Mouse (Mus musculus) hindlimb bud, embryonic 11.5 days (tissue): ENCODE results near the gene Snd1.

Experiments used
- DNase-seq: peaks from one replicate; pipeline ENCODE4 v3.0.0-alpha.2; 2012; ENCODE audit warnings: low read depth, low spot score; ENCODE audit errors: extremely low spot score

The Snd1 gene

GRCm38 (mm10) chr6:28474839-28475238 lies at the start of gene Snd1:
TSS of gene Snd1 (plus strand) at chr6:28475139.
- no peak for DNase-seq

- DNase-seq = no peak
These were observed 47.7 kb upstream of the Snd1 start, which contains the start of gene Fscn3 for GRCm38 (mm10) chr6:28427096-28427839. TSS of gene Fscn3 (plus strand) at chr6:28427789.

DNA sequence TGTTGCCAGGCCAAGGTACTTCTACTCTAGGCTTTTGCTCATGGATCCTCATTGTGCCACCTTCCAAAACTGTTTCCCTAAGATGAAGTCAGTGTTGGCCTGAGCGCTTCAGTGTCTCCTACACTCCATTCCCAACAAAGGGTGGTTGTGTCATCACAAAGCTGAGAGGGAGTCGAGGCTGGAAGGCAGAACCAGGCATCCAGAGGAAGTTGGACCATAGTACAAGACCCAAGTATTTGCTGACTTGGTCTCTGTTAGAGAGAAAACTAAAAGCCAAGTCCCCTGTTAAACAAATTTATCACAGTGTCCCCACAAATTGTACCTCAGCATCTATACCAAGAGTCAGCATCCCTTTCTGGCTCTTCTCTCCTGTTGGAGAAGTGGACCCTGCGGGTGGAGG lies 46.6 kb upstream of the Snd1 start, which contains the start of gene Gcc1:
Gene Gcc1 (minus strand): TSS at position 101 of the 400 bp plus-strand sequence.
- DNase-seq = no peak

DNA sequence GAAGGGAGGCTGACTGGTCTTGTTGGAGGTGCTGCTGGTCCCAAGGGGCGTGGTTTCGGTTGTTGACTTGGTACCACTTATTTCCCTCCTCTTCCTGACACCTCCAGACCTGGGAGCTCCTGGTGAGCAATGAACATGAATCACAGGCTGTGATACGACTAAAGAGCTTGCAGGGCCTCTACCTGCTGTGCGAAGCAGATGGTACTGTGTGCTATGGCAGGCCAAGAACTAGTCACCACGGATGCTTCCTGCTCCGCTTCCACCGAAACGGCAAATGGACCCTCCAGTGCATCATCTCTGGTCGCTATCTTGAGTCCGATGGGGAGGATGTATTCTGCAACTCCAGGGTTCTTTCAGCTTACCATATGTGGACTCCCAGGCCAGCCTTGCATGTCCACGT lies 45.1 kb upstream of the Snd1 start:
- no peak for DNase-seq

DNA sequence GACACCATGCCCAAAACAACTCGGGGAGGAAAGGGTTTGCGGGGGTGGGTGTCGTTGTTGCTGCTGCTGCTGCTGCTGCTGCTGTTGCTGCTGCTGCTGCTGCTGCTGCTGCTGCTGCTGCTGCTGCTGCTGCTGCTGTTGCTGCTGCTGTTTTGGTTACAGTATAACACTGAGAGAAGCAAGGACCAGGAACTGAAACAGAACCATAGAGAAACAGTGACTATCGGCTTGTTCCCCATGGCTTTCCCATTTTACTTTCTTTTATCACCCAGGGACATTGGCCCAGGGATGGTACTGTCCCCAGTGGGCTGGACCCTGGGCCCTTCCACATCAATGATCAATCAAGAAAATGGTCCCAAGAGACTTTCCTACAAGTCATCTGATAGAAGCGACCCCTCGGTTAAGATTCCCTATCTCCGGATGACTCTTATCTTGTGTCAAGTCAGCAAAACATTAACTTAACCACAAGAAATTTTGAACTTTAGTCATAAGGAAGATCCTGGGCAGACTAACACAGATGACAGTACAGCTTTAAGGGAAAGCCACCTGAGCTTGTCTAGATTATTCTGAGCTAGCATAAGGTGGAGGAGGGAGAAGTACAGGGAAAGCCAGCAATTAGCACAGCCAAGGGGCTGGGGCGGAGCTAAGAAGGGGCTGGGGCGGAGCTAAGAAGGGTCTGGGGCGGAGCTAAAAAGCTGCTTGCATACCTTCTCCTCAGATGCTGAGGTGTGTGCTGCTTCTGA lies 44.0 kb upstream of the Snd1 start:
- no peak for DNase-seq

DNA sequence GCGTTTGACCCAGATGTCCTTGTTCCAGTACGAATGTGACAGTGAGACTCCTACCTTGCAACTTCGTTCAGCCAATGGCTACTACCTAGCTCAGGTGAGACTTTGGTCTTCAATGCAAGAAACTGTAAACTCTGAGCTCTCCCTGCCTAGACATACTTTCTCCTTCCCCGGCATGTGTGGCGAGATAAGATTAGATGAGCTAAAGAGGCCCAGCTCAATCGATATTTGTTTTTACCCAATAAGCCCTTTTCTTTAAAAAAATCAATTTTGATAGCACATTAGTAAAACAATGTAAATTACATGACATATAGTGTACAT lies 43.4 kb upstream of the Snd1 start:
- DNase-seq = no peak

DNA sequence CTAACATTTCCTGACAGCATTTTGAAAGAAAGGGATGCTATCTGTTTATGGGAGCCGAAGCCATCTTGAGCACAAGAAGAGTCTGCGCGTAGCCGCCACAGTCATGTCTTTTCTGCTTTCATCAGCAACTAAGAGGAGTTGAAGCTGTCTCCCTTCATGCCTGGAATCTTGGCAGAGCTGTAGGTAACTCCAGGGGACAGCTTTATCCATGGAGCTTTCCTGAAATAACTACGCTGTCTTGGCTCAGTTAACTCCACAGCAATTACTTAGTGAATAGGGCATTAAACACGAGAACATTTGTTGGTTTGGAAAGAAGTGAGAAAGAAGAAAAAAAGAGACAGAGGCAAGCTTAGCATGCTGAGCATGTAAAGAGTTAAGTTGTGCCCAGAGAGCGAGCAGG lies 27.0 kb upstream of the Snd1 start:
- no peak for DNase-seq

DNA sequence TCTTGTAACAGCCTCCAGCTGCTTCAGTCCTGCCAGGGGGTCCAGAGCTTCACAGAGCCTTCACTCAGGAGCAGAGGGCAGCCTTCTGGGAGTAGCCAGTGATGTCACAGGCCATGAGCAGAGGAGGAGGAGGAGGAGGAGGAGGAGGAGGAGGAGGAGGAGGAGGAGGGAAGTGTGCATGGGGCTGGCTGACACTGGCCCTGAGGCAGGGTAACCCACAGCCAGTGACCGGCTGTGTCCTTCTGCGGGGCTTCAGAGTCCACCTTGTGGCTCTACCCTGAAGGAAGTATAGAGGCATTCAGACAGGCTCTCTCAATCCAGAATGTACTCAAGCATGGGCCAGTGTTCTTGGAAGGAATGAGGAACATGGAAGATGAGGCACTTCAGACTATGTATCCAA lies 25.7 kb upstream of the Snd1 start, which contains the start of gene Pax4:
Gene Pax4 (minus strand): TSS at position 101 of the 400 bp plus-strand sequence.
- no peak for DNase-seq

GRCm38 (mm10) chr6:28450481-28450880 lies 24.5 kb upstream of the Snd1 start:
- DNase-seq = no peak

- DNase-seq = no peak
These were observed 24.0 kb upstream of the Snd1 start for GRCm38 (mm10) chr6:28450977-28451376.

DNA sequence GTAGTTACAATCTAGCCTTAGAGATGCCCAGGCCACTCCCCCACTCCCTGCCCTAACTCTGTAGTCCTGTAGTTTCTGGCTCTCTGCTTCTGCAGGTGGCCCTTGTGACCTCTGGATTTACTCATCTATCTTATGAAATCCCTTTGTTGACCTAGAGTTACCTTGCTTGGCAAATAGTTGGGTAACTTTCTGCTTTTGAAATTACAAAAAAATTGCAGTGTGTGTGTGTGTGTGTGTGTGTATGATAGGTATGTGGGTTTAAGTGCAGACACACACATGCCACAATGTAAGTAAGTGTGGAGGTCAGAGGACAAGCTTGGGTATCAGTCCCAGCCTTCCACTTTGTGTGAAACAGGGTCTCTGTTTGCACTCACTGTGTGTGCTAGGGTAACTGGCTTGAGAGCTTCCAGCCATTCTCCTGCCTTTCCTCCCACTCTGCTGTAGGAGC lies 15.7 kb upstream of the Snd1 start:
- DNase-seq = no peak

GRCm38 (mm10) chr6:28460534-28460933 lies 14.4 kb upstream of the Snd1 start:
- no peak for DNase-seq

DNA sequence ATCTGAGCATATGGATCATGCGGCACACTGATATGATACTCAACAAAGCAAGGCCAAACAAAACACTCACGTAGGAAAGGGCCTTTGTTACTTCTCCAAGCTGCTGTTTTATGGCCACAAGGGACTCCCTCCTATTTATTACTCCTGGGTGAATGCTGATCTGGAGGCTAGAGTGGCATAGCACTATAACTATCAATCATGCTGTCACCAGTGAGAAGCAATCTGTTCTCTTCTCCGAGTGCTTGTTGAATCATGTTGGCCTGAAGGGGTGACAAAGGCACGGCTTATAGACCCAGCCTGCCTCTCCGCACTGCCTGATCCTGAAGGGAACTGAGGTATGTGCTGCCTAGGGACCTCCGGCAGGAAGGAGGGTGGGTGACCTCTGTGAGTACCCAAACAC lies 10.3 kb upstream of the Snd1 start:
- no peak for DNase-seq

DNA sequence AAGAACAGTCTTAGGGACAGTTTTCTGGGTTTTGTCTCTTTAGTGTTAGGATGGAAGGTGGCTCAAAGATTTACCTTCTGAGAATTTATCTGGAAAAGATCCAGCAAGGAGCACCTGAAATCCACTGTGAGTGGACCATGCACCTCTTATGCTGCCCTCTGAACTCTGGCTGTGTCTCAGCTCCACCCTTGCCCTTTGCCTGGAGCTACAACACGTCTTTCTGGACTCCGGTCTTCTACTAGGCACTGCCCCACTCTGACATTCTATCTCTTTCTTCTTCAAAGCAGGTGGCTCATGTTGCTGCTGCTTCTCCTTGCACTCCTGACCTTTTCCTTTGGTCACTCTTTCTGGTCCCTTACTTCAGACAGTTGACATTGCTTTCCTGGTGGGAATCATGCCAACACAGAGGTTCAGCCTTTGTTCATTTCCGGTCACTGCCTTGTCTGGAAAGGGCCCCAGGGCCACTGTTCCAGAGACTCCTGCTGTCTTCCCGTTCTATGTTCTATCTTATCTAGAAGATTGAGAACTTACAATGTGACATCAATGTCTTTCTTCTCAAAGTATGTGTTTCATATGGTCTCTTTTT lies 4.8 kb upstream of the Snd1 start:
- no peak for DNase-seq

DNA sequence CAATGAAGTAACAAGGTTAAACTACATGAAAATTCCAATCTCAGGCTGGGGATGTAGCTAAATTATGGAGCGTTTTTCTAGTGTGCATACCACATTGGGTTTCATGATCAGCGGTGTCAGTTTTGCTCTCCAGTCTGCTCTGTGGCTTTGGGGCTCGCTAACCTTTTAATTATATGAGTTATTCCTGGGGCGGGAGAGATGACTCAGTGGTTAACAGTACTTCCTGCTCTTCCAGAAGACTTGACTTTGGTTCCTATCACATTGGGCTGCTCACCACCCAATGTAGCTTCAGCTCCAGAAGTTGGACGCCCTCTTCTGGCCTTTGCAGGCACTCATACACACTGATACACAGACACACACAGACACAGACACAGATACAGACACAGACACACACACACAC lies 4.3 kb upstream of the Snd1 start:
- no peak for DNase-seq

DNA sequence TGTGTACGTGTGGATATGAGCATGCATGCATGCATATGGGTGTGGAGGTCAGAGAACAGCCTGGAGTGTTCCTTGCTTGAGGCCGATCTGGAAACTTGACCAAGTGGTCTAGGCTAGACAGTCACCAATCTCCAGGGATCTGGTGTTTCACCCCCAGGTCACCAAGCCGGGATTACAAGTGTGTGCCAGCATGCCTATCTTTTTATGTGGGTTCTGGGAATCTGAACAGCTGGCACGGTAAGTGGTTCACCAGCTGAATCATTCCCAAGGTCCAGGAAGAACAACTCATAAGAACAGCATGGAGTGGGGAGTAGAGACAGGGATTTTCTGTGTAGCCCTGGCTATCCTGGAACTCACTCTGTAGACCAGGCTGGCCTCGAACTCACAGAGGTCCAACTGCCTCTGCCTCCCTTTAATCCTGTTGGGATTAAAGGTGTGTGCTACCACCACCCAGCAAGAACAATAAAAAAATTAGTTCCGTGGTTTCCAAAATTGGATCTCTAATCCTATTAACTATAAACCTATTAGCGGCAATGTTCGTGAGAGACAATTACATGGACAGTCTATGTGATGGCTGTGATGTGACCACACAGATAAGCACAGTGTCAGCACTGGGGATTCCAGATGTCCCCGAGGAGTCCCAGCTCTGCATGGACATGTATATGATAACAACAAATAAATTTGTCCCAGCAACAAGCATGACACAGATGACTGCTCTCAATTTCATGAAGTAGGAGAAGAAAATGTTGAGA lies 3.5 kb upstream of the Snd1 start:
- DNase-seq = no peak

DNA sequence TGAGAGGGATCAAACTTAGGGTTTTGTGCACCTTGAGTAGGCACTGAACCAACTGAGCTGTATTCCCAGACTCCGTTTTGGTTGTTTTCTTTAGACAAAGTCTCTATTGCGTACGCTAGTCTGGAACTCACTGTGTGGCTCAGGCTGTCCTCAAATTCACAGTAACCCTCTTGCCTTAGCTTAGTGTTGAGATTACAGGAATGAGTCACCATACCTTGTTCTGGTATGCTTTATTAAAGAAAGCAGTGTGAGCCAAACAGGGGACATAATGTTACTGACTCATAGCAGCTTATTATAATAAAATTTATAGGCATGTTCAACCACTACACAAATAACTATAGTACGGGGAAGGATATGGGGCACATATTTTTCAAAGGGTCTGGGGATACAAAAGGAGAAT lies 728 bp upstream of the Snd1 start:
- no peak for DNase-seq

GRCm38 (mm10) chr6:28479865-28480751 lies 5.2 kb downstream of the Snd1 start:
- DNase-seq = peak; percentile 97

- no peak for DNase-seq
These were observed 6.0 kb downstream of the Snd1 start for GRCm38 (mm10) chr6:28480752-28481492.
